Mouse (Mus musculus): ENCODE data around the gene Emx1. TPM values are rescaled to one million over a fixed set of nuclear protein-coding genes. Genes with fewer than 3 reads are reported as not detected.

Gene Emx1
- total and polyA plus RNA-seq, 3 experiments, result not detected

GRCm38 (mm10) chr6:85230762-85231161 is 43.5 kb downstream of the Emx1 start:
- Histone ChIP-seq H3K36me3 (ENCODE audit: control insufficient read depth, insufficient read depth, low read length) (no peaks in the 10 kb centered on the region), H3K27ac (no peak overlapping the region), H3K79me2 (replicated peaks; ENCODE audit: control insufficient read depth, insufficient read depth, low read length) (no peaks in the 10 kb centered on the region), H3K27me3 (ENCODE audit: control insufficient read depth, insufficient read depth, low read length) (no peaks in the 10 kb centered on the region), H3K4me3 (no peak overlapping the region), H3K4me1 (ENCODE audit: control insufficient read depth, insufficient read depth, low read length) (no peaks in the 10 kb centered on the region), H3K9ac (ENCODE audit: low read depth, low read length) (no peak overlapping the region)
- WGBS, result 74% methylated on average over 3 of the region's 3 CpGs
- TF ChIP-seq CTCF (IDR thresholded peaks at IDR 0.05) (no peak), POLR2A (IDR thresholded peaks at IDR 0.05; ENCODE audit: insufficient read depth, low read depth, low read length) (no peak), EP300 (IDR thresholded peaks at IDR 0.05; ENCODE audit: insufficient read depth, low read depth, low read length) (no peak)
- intact Hi-C loops (cut with DNase I), result no loop called here
- no peak for DNase-seq

GRCm38 (mm10) chr6:85231469-85231868 is 44.2 kb downstream of the Emx1 start:
- intact Hi-C loops (cut with DNase I), result no loop called here
- no peak overlapping the region for H3K27ac ChIP-seq

GRCm38 (mm10) chr6:85232045-85232444 is 44.8 kb downstream of the Emx1 start:
- 77% methylated on average over 4 of the region's 4 CpGs for WGBS
- H3K4me1 ChIP-seq (ENCODE audit: control insufficient read depth, insufficient read depth, low read length), result no peaks in the 10 kb centered on the region
- no peak overlapping the region for H3K27ac ChIP-seq
- no peak for TF ChIP-seq CTCF (IDR thresholded peaks at IDR 0.05)
- TF ChIP-seq POLR2A (IDR thresholded peaks at IDR 0.05; ENCODE audit: insufficient read depth, low read depth, low read length), result no peak
- no peak for TF ChIP-seq EP300 (IDR thresholded peaks at IDR 0.05; ENCODE audit: insufficient read depth, low read depth, low read length)
- no peak overlapping the region for H3K4me3 ChIP-seq
- intact Hi-C loops (cut with DNase I), result no loop called here
- no peaks in the 10 kb centered on the region for H3K79me2 ChIP-seq (replicated peaks; ENCODE audit: control insufficient read depth, insufficient read depth, low read length)
- no peaks in the 10 kb centered on the region for H3K36me3 ChIP-seq (ENCODE audit: control insufficient read depth, insufficient read depth, low read length)
- H3K27me3 ChIP-seq (ENCODE audit: control insufficient read depth, insufficient read depth, low read length), result no peaks in the 10 kb centered on the region
- DNase-seq, result no peak
- H3K9ac ChIP-seq (ENCODE audit: low read depth, low read length), result no peak overlapping the region

More at GRCm38 (mm10) chr6:85231469-85231868, 44.2 kb downstream of the Emx1 start:
- Histone ChIP-seq H3K4me1 (ENCODE audit: control insufficient read depth, insufficient read depth, low read length) (no peaks in the 10 kb centered on the region), H3K27me3 (ENCODE audit: control insufficient read depth, insufficient read depth, low read length) (no peaks in the 10 kb centered on the region), H3K36me3 (ENCODE audit: control insufficient read depth, insufficient read depth, low read length) (no peaks in the 10 kb centered on the region), H3K79me2 (replicated peaks; ENCODE audit: control insufficient read depth, insufficient read depth, low read length) (no peaks in the 10 kb centered on the region), H3K4me3 (no peak overlapping the region), H3K9ac (ENCODE audit: low read depth, low read length) (no peak overlapping the region)
- DNase-seq, result no peak
- 58% methylated on average over 6 of the region's 6 CpGs for WGBS
- TF ChIP-seq CTCF (IDR thresholded peaks at IDR 0.05), result no peak
- no peak for TF ChIP-seq POLR2A (IDR thresholded peaks at IDR 0.05; ENCODE audit: insufficient read depth, low read depth, low read length)
- TF ChIP-seq EP300 (IDR thresholded peaks at IDR 0.05; ENCODE audit: insufficient read depth, low read depth, low read length), result no peak

GRCm38 (mm10) chr6:85232836-85233623 is 45.8 kb downstream of the Emx1 start:
- H3K27ac ChIP-seq, result no peak overlapping the region
- H3K4me1 ChIP-seq (ENCODE audit: control insufficient read depth, insufficient read depth, low read length), result no peaks in the 10 kb centered on the region
- TF ChIP-seq EP300 (IDR thresholded peaks at IDR 0.05; ENCODE audit: insufficient read depth, low read depth, low read length), result no peak
- TF ChIP-seq POLR2A (IDR thresholded peaks at IDR 0.05; ENCODE audit: insufficient read depth, low read depth, low read length), result no peak
- no peak for TF ChIP-seq CTCF (IDR thresholded peaks at IDR 0.05)
- no peaks in the 10 kb centered on the region for H3K36me3 ChIP-seq (ENCODE audit: control insufficient read depth, insufficient read depth, low read length)
- DNase-seq, result no peak
- H3K79me2 ChIP-seq (replicated peaks; ENCODE audit: control insufficient read depth, insufficient read depth, low read length), result no peaks in the 10 kb centered on the region
- 62% methylated on average over 7 of the region's 7 CpGs for WGBS
- intact Hi-C loops (cut with DNase I), result no loop called here
- H3K27me3 ChIP-seq (ENCODE audit: control insufficient read depth, insufficient read depth, low read length), result no peaks in the 10 kb centered on the region
- H3K4me3 ChIP-seq, result no peak overlapping the region
- H3K9ac ChIP-seq (ENCODE audit: low read depth, low read length), result no peak overlapping the region

GRCm38 (mm10) chr6:85234796-85235195 is 47.6 kb downstream of the Emx1 start:
- Histone ChIP-seq H3K79me2 (replicated peaks; ENCODE audit: control insufficient read depth, insufficient read depth, low read length) (no peaks in the 10 kb centered on the region), H3K27ac (no peak overlapping the region), H3K36me3 (ENCODE audit: control insufficient read depth, insufficient read depth, low read length) (no peaks in the 10 kb centered on the region), H3K27me3 (ENCODE audit: control insufficient read depth, insufficient read depth, low read length) (no peaks in the 10 kb centered on the region), H3K9ac (ENCODE audit: low read depth, low read length) (no peak overlapping the region), H3K4me1 (ENCODE audit: control insufficient read depth, insufficient read depth, low read length) (no peaks in the 10 kb centered on the region; the same call in 1 of the 2 replicates), H3K4me3 (no peak overlapping the region)
- intact Hi-C loops (cut with DNase I), result loop anchor here (5.0 kb wide), 1 partner anchor 72 kb away; no protein-coding TSS in a partner anchor
- WGBS, result 61% methylated on average over 5 of the region's 5 CpGs
- TF ChIP-seq POLR2A (IDR thresholded peaks at IDR 0.05; ENCODE audit: insufficient read depth, low read depth, low read length), result no peak
- no peak for TF ChIP-seq EP300 (IDR thresholded peaks at IDR 0.05; ENCODE audit: insufficient read depth, low read depth, low read length)
- no peak for TF ChIP-seq CTCF (IDR thresholded peaks at IDR 0.05)
- no peak for DNase-seq

- H3K9ac ChIP-seq (ENCODE audit: low read depth, low read length), result no peak overlapping the region
- DNase-seq, result peak in 1 of 2 experiments; percentile 33
- 52% methylated on average over 5 of the region's 5 CpGs for WGBS
- intact Hi-C loops (cut with DNase I), result loop anchor here (5.0 kb wide), 1 partner anchor 75 kb away; no protein-coding TSS in a partner anchor
- H3K36me3 ChIP-seq (ENCODE audit: control insufficient read depth, insufficient read depth, low read length), result no peaks in the 10 kb centered on the region
- TF ChIP-seq CTCF (IDR thresholded peaks at IDR 0.05), result peak; percentile 69
- TF ChIP-seq EP300 (IDR thresholded peaks at IDR 0.05; ENCODE audit: insufficient read depth, low read depth, low read length), result no peak
- no peak for TF ChIP-seq POLR2A (IDR thresholded peaks at IDR 0.05; ENCODE audit: insufficient read depth, low read depth, low read length)
- no peaks in the 10 kb centered on the region; the same call in 1 of the 2 replicates for H3K4me1 ChIP-seq (ENCODE audit: control insufficient read depth, insufficient read depth, low read length)
- no peaks in the 10 kb centered on the region for H3K79me2 ChIP-seq (replicated peaks; ENCODE audit: control insufficient read depth, insufficient read depth, low read length)
- H3K27me3 ChIP-seq (ENCODE audit: control insufficient read depth, insufficient read depth, low read length), result no peaks in the 10 kb centered on the region
- H3K27ac ChIP-seq, result no peak overlapping the region
- H3K4me3 ChIP-seq, result no peak overlapping the region
Measured at GRCm38 (mm10) chr6:85237001-85237400, 49.8 kb downstream of the Emx1 start.

Data from heart, adult 2 months (tissue).